Mouse (Mus musculus) erythroblast, embryonic 14.5 days (primary cell): ENCODE measurements around the gene Mmp15.

Experiments
- GATA1 ChIP-seq: IDR thresholded peaks from 2 replicates; pipeline ENCODE4 v1.6.1; 2012; ENCODE audit warnings: low read length, inconsistent platforms, mixed read lengths
- TAL1 ChIP-seq: IDR thresholded peaks from 3 replicates; pipeline ENCODE4 v1.6.1; 2012; ENCODE audit warnings: low read length, inconsistent platforms, mixed read lengths

- TF ChIP-seq TAL1: no peak
- TF ChIP-seq GATA1: no peak
These were observed 34.0 kb downstream of the Mmp15 start for GRCm38 (mm10) chr8:95386037-95386436.
